Mouse (Mus musculus): ENCODE measurements around the gene Sost. TPM values are rescaled to one million over a fixed set of nuclear protein-coding genes. Genes with fewer than 3 reads are reported as not detected.

The Sost gene
- polyA plus RNA-seq, 1 experiment from 2014 or later, result not detected

DNA sequence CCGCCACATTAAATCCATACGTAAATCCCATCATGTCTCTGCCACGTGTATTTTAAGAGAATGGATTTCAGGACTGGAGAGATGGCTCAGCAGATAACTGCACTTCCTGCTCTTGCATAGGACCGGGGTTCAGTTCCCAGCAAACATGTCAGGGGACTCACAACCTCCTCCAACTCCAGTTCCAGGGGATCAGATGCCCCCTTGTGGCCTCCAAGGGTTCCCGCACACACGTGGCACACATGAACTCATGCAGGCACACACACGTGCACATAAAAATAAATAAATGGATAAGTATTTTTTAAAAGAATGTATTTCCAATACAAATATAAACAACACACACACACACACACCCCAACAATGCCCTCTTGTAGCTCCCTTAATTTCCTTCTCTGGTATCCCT, 10.1 kb upstream of the Sost start:
- Histone ChIP-seq H3K9me3 (ENCODE audit: control insufficient read depth, low read length) (no peaks in the 10 kb centered on the region), H3K4me2 (no peak overlapping the region), H3K4me1 (ENCODE audit: control insufficient read depth, insufficient read depth, low read length) (no peaks in the 10 kb centered on the region), H3K27ac (ENCODE audit: low read depth, low read length) (no peak overlapping the region), H3K4me3 (ENCODE audit: low read depth, low read length) (no peak overlapping the region), H3K9ac (ENCODE audit: low read length) (no peak overlapping the region), H3K36me3 (ENCODE audit: control insufficient read depth, insufficient read depth, low read length) (no peaks in the 10 kb centered on the region), H3K27me3 (ENCODE audit: control insufficient read depth, insufficient read depth, low read length) (no peaks in the 10 kb centered on the region)
- ATAC-seq (ENCODE audit: low FRiP score) (no peak), DNase-seq (ENCODE audit: low spot score, missing footprints) (no peak)
- 95% methylated on average over 7 of the region's 7 CpGs for WGBS

DNA sequence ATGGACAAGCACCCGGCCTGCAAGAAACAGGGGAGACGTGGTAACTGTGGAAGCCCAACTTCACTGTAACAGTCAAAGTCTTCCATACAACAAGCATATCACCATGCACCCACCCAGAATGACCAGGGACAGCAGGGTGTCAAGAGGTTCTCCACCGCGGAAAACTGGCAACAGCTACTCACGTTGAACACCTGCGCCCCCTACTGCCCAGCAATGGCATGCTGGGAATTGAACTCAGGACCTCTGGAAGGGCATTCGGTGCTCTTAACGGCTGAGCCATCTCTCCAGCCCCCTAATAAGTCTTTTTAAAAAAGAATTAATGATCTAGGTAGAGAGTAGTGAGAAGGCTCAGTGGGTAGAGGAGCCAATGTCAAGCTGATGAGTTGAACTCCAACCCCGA, 8.1 kb upstream of the Sost start:
- Histone ChIP-seq H3K4me3 (ENCODE audit: low read depth, low read length) (no peak overlapping the region), H3K36me3 (ENCODE audit: control insufficient read depth, insufficient read depth, low read length) (no peaks in the 10 kb centered on the region), H3K4me2 (no peak overlapping the region), H3K27ac (ENCODE audit: low read depth, low read length) (no peak overlapping the region), H3K9ac (ENCODE audit: low read length) (no peak overlapping the region), H3K4me1 (ENCODE audit: control insufficient read depth, insufficient read depth, low read length) (no peaks in the 10 kb centered on the region), H3K9me3 (ENCODE audit: control insufficient read depth, low read length) (no peaks in the 10 kb centered on the region), H3K27me3 (ENCODE audit: control insufficient read depth, insufficient read depth, low read length) (no peaks in the 10 kb centered on the region)
- 56% methylated on average over 9 of the region's 9 CpGs for WGBS
- DNase-seq (ENCODE audit: low spot score, missing footprints) (no peak), ATAC-seq (ENCODE audit: low FRiP score) (no peak)

- no peak for DNase-seq (ENCODE audit: low spot score, missing footprints)
- 58% methylated on average over 6 of the region's 6 CpGs for WGBS
- no peak overlapping the region for H3K27ac ChIP-seq (ENCODE audit: low read depth, low read length)
- H3K4me3 ChIP-seq (ENCODE audit: low read depth, low read length), result no peak overlapping the region
- no peaks in the 10 kb centered on the region for H3K36me3 ChIP-seq (ENCODE audit: control insufficient read depth, insufficient read depth, low read length)
- H3K9ac ChIP-seq (ENCODE audit: low read length), result no peak overlapping the region
- no peaks in the 10 kb centered on the region for H3K27me3 ChIP-seq (ENCODE audit: control insufficient read depth, insufficient read depth, low read length)
- no peak overlapping the region for H3K4me2 ChIP-seq
- ATAC-seq (ENCODE audit: low FRiP score), result no peak
- no peaks in the 10 kb centered on the region for H3K9me3 ChIP-seq (ENCODE audit: control insufficient read depth, low read length)
- H3K4me1 ChIP-seq (ENCODE audit: control insufficient read depth, insufficient read depth, low read length), result no peaks in the 10 kb centered on the region
These were observed 7.4 kb upstream of the Sost start for GRCm38 (mm10) chr11:101974181-101974580.

- Histone ChIP-seq H3K9ac (ENCODE audit: low read length) (no peak overlapping the region), H3K4me3 (ENCODE audit: low read depth, low read length) (no peak overlapping the region), H3K4me2 (no peak overlapping the region), H3K4me1 (ENCODE audit: control insufficient read depth, insufficient read depth, low read length) (peaks cover 3% of the 10 kb centered on the region), H3K27me3 (ENCODE audit: control insufficient read depth, insufficient read depth, low read length) (no peaks in the 10 kb centered on the region), H3K36me3 (ENCODE audit: control insufficient read depth, insufficient read depth, low read length) (no peaks in the 10 kb centered on the region), H3K27ac (ENCODE audit: low read depth, low read length) (no peak overlapping the region), H3K9me3 (ENCODE audit: control insufficient read depth, low read length) (no peaks in the 10 kb centered on the region)
- DNase-seq (ENCODE audit: low spot score, missing footprints) (no peak), ATAC-seq (ENCODE audit: low FRiP score) (no peak)
- WGBS, result 76% methylated on average over 9 of the region's 9 CpGs
These were observed 6.7 kb upstream of the Sost start for GRCm38 (mm10) chr11:101973496-101973895.

DNA sequence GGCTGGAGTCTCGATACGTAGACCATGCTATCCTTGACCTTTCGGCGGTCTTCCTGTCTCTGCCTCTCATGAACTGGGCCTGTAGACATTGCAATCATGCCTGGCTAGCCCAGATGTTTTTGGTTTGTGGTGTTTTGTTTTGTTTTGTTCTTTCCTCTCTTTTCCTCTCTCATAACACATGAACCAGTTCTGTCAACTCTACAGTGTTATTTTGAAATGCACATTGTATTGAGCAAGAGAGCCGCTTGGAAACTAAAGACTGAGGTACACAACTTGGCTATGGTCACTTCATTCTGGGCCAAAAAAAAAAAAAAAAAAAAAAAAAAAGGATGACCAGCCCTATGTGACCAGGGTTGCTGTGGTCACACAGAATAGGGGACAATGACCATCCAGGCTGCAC, 5.8 kb upstream of the Sost start:
- H3K36me3 ChIP-seq (ENCODE audit: control insufficient read depth, insufficient read depth, low read length), result no peaks in the 10 kb centered on the region
- ATAC-seq (ENCODE audit: low FRiP score) (no peak), DNase-seq (ENCODE audit: low spot score, missing footprints) (no peak)
- peaks cover 5% of the 10 kb centered on the region for H3K4me1 ChIP-seq (ENCODE audit: control insufficient read depth, insufficient read depth, low read length)
- H3K4me3 ChIP-seq (ENCODE audit: low read depth, low read length), result no peak overlapping the region
- no peak overlapping the region for H3K27ac ChIP-seq (ENCODE audit: low read depth, low read length)
- no peaks in the 10 kb centered on the region for H3K9me3 ChIP-seq (ENCODE audit: control insufficient read depth, low read length)
- WGBS, result 92% methylated on average over 5 of the region's 5 CpGs
- no peak overlapping the region for H3K9ac ChIP-seq (ENCODE audit: low read length)
- H3K4me2 ChIP-seq, result no peak overlapping the region
- H3K27me3 ChIP-seq (ENCODE audit: control insufficient read depth, insufficient read depth, low read length), result no peaks in the 10 kb centered on the region

- Histone ChIP-seq H3K9ac (ENCODE audit: low read length) (no peak overlapping the region), H3K27ac (ENCODE audit: low read depth, low read length) (no peak overlapping the region), H3K4me3 (ENCODE audit: low read depth, low read length) (no peak overlapping the region), H3K36me3 (ENCODE audit: control insufficient read depth, insufficient read depth, low read length) (no peaks in the 10 kb centered on the region), H3K4me1 (ENCODE audit: control insufficient read depth, insufficient read depth, low read length) (peaks cover 9% of the 10 kb centered on the region), H3K4me2 (no peak overlapping the region), H3K9me3 (ENCODE audit: control insufficient read depth, low read length) (no peaks in the 10 kb centered on the region), H3K27me3 (ENCODE audit: control insufficient read depth, insufficient read depth, low read length) (no peaks in the 10 kb centered on the region)
- DNase-seq (ENCODE audit: low spot score, missing footprints), result no peak
- 79% methylated on average over 3 of the region's 3 CpGs for WGBS
- ATAC-seq (ENCODE audit: low FRiP score), result no peak
These were observed 5.3 kb upstream of the Sost start for GRCm38 (mm10) chr11:101972097-101972496.

GRCm38 (mm10) chr11:101971410-101971809, 4.6 kb upstream of the Sost start:
- H3K27ac ChIP-seq (ENCODE audit: low read depth, low read length), result no peak overlapping the region
- peaks cover 5% of the 10 kb centered on the region for H3K27me3 ChIP-seq (ENCODE audit: control insufficient read depth, insufficient read depth, low read length)
- ATAC-seq (ENCODE audit: low FRiP score), result no peak
- H3K36me3 ChIP-seq (ENCODE audit: control insufficient read depth, insufficient read depth, low read length), result no peaks in the 10 kb centered on the region
- no peaks in the 10 kb centered on the region for H3K9me3 ChIP-seq (ENCODE audit: control insufficient read depth, low read length)
- H3K4me2 ChIP-seq, result no peak overlapping the region
- DNase-seq (ENCODE audit: low spot score, missing footprints), result no peak
- 43% methylated on average over 3 of the region's 3 CpGs for WGBS
- no peak overlapping the region for H3K9ac ChIP-seq (ENCODE audit: low read length)
- H3K4me3 ChIP-seq (ENCODE audit: low read depth, low read length), result no peak overlapping the region
- peaks cover 10% of the 10 kb centered on the region for H3K4me1 ChIP-seq (ENCODE audit: control insufficient read depth, insufficient read depth, low read length)

DNA sequence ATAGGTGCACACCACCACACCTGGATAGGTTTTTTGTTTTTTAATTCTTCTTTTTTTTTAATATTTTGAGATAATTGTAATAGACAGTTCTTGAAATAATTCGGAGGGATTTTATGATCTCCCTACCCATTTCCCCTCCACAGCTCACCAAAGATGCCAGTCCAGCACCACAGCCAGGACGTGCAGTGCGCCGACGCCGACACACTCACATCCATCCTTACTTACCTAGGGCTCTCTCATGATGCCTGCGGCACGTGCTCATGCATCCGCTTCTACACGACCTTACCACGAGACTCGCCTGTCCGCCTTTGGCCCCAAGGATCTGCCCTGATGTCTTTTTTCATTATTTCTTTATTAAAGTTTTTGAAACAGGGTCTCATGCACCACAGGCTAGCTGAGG, 3.0 kb upstream of the Sost start:
- no peaks in the 10 kb centered on the region for H3K36me3 ChIP-seq (ENCODE audit: control insufficient read depth, insufficient read depth, low read length)
- H3K9me3 ChIP-seq (ENCODE audit: control insufficient read depth, low read length), result no peaks in the 10 kb centered on the region
- no peak overlapping the region for H3K4me3 ChIP-seq (ENCODE audit: low read depth, low read length)
- H3K27me3 ChIP-seq (ENCODE audit: control insufficient read depth, insufficient read depth, low read length), result peaks cover 21% of the 10 kb centered on the region
- H3K4me1 ChIP-seq (ENCODE audit: control insufficient read depth, insufficient read depth, low read length), result peaks cover 10% of the 10 kb centered on the region
- DNase-seq (ENCODE audit: low spot score, missing footprints) (no peak), ATAC-seq (ENCODE audit: low FRiP score) (no peak)
- 80% methylated on average over 13 of the region's 13 CpGs for WGBS
- H3K4me2 ChIP-seq, result no peak overlapping the region
- no peak overlapping the region for H3K9ac ChIP-seq (ENCODE audit: low read length)
- no peak overlapping the region for H3K27ac ChIP-seq (ENCODE audit: low read depth, low read length)

DNA sequence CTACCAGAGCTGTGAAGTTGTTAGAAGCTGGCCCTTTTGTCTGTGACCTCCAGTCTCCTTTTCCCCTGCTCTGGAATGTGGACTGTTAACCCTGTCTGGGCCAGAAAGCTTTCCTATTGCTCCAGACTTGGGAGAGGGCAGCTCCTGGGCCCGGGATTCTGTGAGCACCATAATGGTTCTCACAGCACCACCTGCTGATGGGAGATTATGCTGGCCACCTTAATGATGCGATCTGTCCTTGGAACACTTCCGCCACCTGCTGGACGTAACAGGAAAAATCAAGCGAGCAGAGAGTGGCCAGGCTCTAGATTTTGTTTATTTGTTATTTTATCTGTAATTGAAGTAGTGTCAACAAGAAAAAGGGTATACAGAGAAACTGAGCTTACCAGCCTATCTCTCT, 2.0 kb upstream of the Sost start:
- Histone ChIP-seq H3K4me2 (no peak overlapping the region), H3K36me3 (ENCODE audit: control insufficient read depth, insufficient read depth, low read length) (no peaks in the 10 kb centered on the region), H3K27ac (ENCODE audit: low read depth, low read length) (no peak overlapping the region), H3K27me3 (ENCODE audit: control insufficient read depth, insufficient read depth, low read length) (peaks cover 31% of the 10 kb centered on the region), H3K4me1 (ENCODE audit: control insufficient read depth, insufficient read depth, low read length) (peaks cover 13% of the 10 kb centered on the region), H3K9ac (ENCODE audit: low read length) (no peak overlapping the region), H3K4me3 (ENCODE audit: low read depth, low read length) (no peak overlapping the region), H3K9me3 (ENCODE audit: control insufficient read depth, low read length) (no peaks in the 10 kb centered on the region)
- peak; percentile 73 for ATAC-seq (ENCODE audit: low FRiP score)
- peak; percentile 96 for DNase-seq (ENCODE audit: low spot score, missing footprints)
- under 1% methylated on average over 5 of the region's 5 CpGs for WGBS

- ATAC-seq (ENCODE audit: low FRiP score), result no peak
- no peaks in the 10 kb centered on the region for H3K36me3 ChIP-seq (ENCODE audit: control insufficient read depth, insufficient read depth, low read length)
- H3K9ac ChIP-seq (ENCODE audit: low read length), result no peak overlapping the region
- no peak for DNase-seq (ENCODE audit: low spot score, missing footprints)
- H3K4me2 ChIP-seq, result no peak overlapping the region
- peaks cover 36% of the 10 kb centered on the region for H3K27me3 ChIP-seq (ENCODE audit: control insufficient read depth, insufficient read depth, low read length)
- no peaks in the 10 kb centered on the region for H3K9me3 ChIP-seq (ENCODE audit: control insufficient read depth, low read length)
- no peak overlapping the region for H3K4me3 ChIP-seq (ENCODE audit: low read depth, low read length)
- peaks cover 15% of the 10 kb centered on the region for H3K4me1 ChIP-seq (ENCODE audit: control insufficient read depth, insufficient read depth, low read length)
- H3K27ac ChIP-seq (ENCODE audit: low read depth, low read length), result no peak overlapping the region
- WGBS, result 17% methylated on average over 7 of the region's 7 CpGs
These were observed 1.5 kb upstream of the Sost start for GRCm38 (mm10) chr11:101968311-101968710.
